14 mouse cellular contexts compared by ENCODE assay signal in the genomic region with DNA sequence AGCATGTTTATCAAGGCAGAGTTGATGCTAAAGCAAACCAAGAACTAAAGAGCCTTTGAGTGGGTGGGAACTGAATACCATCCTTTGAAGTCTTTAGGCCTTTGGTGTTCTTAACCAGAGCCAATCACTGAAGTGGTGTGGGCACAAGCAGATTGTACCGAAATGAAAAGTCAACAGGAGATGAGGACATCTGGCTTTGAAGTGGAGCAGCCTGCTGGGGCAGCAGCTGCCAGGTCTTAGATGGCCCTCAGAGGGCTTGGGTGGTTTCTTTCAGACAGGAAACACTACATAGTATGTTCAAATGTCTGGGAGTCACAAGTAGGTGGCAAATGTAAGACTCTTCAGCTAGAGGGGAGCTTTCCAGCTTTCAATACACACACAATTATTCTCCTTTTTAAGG.
"Had no signal": no experiment of that assay in that cellular context is flagged by ENCODE, and none has a peak within 500 bp of the region (broad histone marks: within the 10 kb centered on the region; RNA-seq: fewer than 3 reads in every experiment).

No protein-coding gene starts in this region.

- ATAC-seq: intestine, embryonic 15.5 days; midbrain, embryonic 13.5 days; midbrain, embryonic 16.5 days had no signal

- H3K4me3 ChIP-seq: intestine, embryonic 15.5 days; kidney, embryonic 15.5 days; liver, embryonic 13.5 days; megakaryocyte, embryonic 14.5 days; midbrain, embryonic 10.5 days; midbrain, embryonic 13.5 days had no signal

- H3K9me3 ChIP-seq: intestine, embryonic 15.5 days; liver, embryonic 13.5 days; midbrain, embryonic 13.5 days had no signal

- H3K27me3 ChIP-seq: intestine, embryonic 15.5 days; kidney, embryonic 15.5 days; liver, embryonic 13.5 days; megakaryocyte, embryonic 14.5 days; midbrain, embryonic 13.5 days had no signal

- H3K36me3 ChIP-seq: intestine, embryonic 15.5 days; kidney, embryonic 15.5 days; liver, embryonic 13.5 days; midbrain, embryonic 10.5 days; midbrain, embryonic 13.5 days had no signal

- H3K9ac ChIP-seq: intestine, embryonic 15.5 days; kidney, embryonic 15.5 days; liver, embryonic 13.5 days; midbrain, embryonic 13.5 days had no signal

- DNase-seq: kidney, adult 11 months; kidney, adult 8-10 months; kidney, postnatal 10 days; kidney, postnatal 36 days; liver, embryonic 13.5 days; lung, postnatal 36 days; thymus, adult 18-20 months; thymus, postnatal 36 days had no signal

- H3K4me1 ChIP-seq: intestine, embryonic 15.5 days; kidney, embryonic 15.5 days; liver, embryonic 13.5 days; megakaryocyte, embryonic 14.5 days; midbrain, embryonic 10.5 days had no signal

- H3K4me2 ChIP-seq: intestine, embryonic 15.5 days; kidney, embryonic 15.5 days; liver, embryonic 13.5 days; midbrain, embryonic 13.5 days had no signal

- H3K27ac ChIP-seq: intestine, embryonic 15.5 days; kidney, embryonic 15.5 days; liver, embryonic 13.5 days; midbrain, embryonic 10.5 days; midbrain, embryonic 13.5 days had no signal
